Mouse (Mus musculus): ENCODE measurements at regions not wholly inside any gene's neighbourhood (a gene's known extent, or its start where the extent isn't known, plus 50 kb on each side); places are given as distances from the start of the nearest gene placed in this dataset.
A peak's percentile ranks its signal among the peaks of the same experiment; 100 is the strongest.

DNA sequence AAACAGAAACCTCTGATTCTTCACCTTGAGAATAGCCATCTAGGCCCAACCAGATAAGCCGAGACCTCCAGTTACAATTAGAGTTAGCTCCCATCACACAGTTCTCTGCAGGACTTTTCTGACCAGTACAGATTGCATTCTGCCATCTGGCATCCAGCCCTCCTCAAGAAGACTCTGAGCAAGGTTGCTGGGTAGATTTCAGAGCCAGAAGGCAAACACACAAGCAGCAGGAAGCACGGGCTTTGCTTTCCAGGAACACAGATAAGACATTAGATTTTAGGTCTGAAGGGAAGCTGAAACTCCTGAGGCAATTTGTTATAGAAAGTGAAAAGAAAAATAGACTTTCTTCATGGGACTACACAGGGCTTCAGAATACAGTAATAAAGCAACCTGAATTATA, 630.9 kb upstream of the Intu start:
- no peak for DNase-seq (ENCODE audit: extremely low read depth)
- Histone ChIP-seq H3K4me2 (ENCODE audit: insufficient read depth, low read depth, poor library complexity, severe bottlenecking) (no peak overlapping the region; the same call in 1 of the 2 replicates), H3K36me3 (replicated peaks in 1 of 2; ENCODE audit: control insufficient read depth in 1 of 2, insufficient read depth in 1 of 2, low read length in 1 of 2) (no peaks in the 10 kb centered on the region), H3K27me3 (replicated peaks) (no peaks in the 10 kb centered on the region), H3K4me1 (ENCODE audit: control insufficient read depth in 1 of 2, insufficient read depth in 2 of 2) (peaks cover 2 to 11% of the 10 kb centered on the region in 2 experiments; a peak in 2 of 4 replicates), H3K27ac (ENCODE audit: insufficient read depth, low read depth) (no peak overlapping the region), H3K9ac (ENCODE audit: insufficient read depth, low read depth) (no peak overlapping the region), H3K79me2 (replicated peaks; ENCODE audit: control insufficient read depth, extremely low read depth, insufficient read depth, poor library complexity, severe bottlenecking) (no peaks in the 10 kb centered on the region), H3K9me3 (replicated peaks; ENCODE audit: low read length) (no peaks in the 10 kb centered on the region), H3K4me3 (replicated peaks in 1 of 3; ENCODE audit: low read depth in 2 of 3, low read length in 2 of 3, poor library complexity in 1 of 3) (no peak overlapping the region)
- no peak for TF ChIP-seq POLR2AphosphoS2 (IDR thresholded peaks at IDR 0.05; ENCODE audit: low read depth, low read length)
- TF ChIP-seq GABPA (IDR thresholded peaks at IDR 0.05; ENCODE audit: insufficient replicate concordance, low read depth, low read length) = no peak
- TF ChIP-seq SMC3 (IDR thresholded peaks at IDR 0.05; ENCODE audit: low read depth, low read length) = no peak
- TF ChIP-seq UBTF (IDR thresholded peaks at IDR 0.05; ENCODE audit: low read depth, low read length) = no peak
- no peak for TF ChIP-seq MEF2A (IDR thresholded peaks at IDR 0.05; ENCODE audit: borderline replicate concordance, low read depth, low read length)
- no peak for TF ChIP-seq TBP (conservative IDR thresholded peaks at IDR 0.05; ENCODE audit: low read depth, low read length)
- no peak for TF ChIP-seq JUND (conservative IDR thresholded peaks at IDR 0.05; ENCODE audit: low read depth, low read length)
- TF ChIP-seq E2F4 (IDR thresholded peaks at IDR 0.05; ENCODE audit: insufficient replicate concordance, low read depth, low read length) = no peak
- no peak for TF ChIP-seq NELFE (IDR thresholded peaks at IDR 0.05; ENCODE audit: low read depth, low read length)
- no peak for TF ChIP-seq USF1 (IDR thresholded peaks at IDR 0.05; ENCODE audit: low read depth, low read length)
- TF ChIP-seq MAFK (IDR thresholded peaks at IDR 0.05; ENCODE audit: insufficient replicate concordance, low read length) = no peak
- TF ChIP-seq ZNF384 (IDR thresholded peaks at IDR 0.05; ENCODE audit: low read depth, low read length) = no peak
- TF ChIP-seq ZKSCAN1 (IDR thresholded peaks at IDR 0.05; ENCODE audit: borderline replicate concordance, low read depth, low read length) = no peak
- TF ChIP-seq MAX (IDR thresholded peaks at IDR 0.05; ENCODE audit: low read length) = no peak
- no peak for TF ChIP-seq MAZ (IDR thresholded peaks at IDR 0.05; ENCODE audit: low read depth, low read length)
- no peak for TF ChIP-seq MYC (IDR thresholded peaks at IDR 0.05; ENCODE audit: low read depth, low read length)
- dilution Hi-C loops (cut with MboI; ENCODE audit: extremely low pct_ligation_motif_present, extremely low pct_unique_long_range_greater_than_20kb, low sequenced_read_pairs) = no loop called here
- in situ Hi-C loops (cut with MboI; ENCODE audit: low pct_ligation_motif_present, low pct_unique_long_range_greater_than_20kb, low sequenced_read_pairs) = no loop called here

DNA sequence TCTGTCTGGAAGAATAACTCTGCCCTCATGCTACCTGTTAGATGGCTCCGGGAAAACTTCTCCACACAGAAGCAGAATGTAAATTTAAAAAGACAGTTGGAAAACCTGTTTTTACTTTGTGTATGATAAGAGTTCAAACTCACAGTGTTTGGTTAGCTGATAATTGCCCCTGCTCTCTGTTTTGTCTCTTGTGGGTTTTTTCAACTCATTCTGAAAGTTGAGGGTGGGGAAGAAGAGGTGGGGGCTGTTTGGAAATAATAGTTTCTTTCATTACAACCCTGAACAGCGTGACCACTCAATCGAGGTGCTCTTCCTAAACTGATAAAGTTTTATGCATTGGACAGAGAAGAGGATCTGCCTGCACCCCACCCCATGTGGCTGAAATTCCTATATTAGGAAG, 626.7 kb upstream of the Intu start:
- DNase-seq (ENCODE audit: extremely low read depth) = peak; percentile 7
- Histone ChIP-seq H3K79me2 (replicated peaks; ENCODE audit: control insufficient read depth, extremely low read depth, insufficient read depth, poor library complexity, severe bottlenecking) (no peaks in the 10 kb centered on the region), H3K9ac (ENCODE audit: insufficient read depth, low read depth) (no peak overlapping the region), H3K9me3 (replicated peaks; ENCODE audit: low read length) (no peaks in the 10 kb centered on the region), H3K27me3 (replicated peaks) (no peaks in the 10 kb centered on the region), H3K4me1 (ENCODE audit: control insufficient read depth in 1 of 2, insufficient read depth in 2 of 2) (peaks cover 2 to 11% of the 10 kb centered on the region in 2 experiments; a peak in 2 of 4 replicates), H3K4me3 (replicated peaks in 1 of 3; ENCODE audit: low read depth in 2 of 3, low read length in 2 of 3, poor library complexity in 1 of 3) (no peak overlapping the region), H3K27ac (ENCODE audit: insufficient read depth, low read depth) (no peak overlapping the region), H3K36me3 (replicated peaks in 1 of 2; ENCODE audit: control insufficient read depth in 1 of 2, insufficient read depth in 1 of 2, low read length in 1 of 2) (no peaks in the 10 kb centered on the region), H3K4me2 (ENCODE audit: insufficient read depth, low read depth, poor library complexity, severe bottlenecking) (peak overlapping the region; percentile 45; the same call in 1 of the 2 replicates)
- in situ Hi-C loops (cut with MboI; ENCODE audit: low pct_ligation_motif_present, low pct_unique_long_range_greater_than_20kb, low sequenced_read_pairs) (no loop called here), dilution Hi-C loops (cut with MboI; ENCODE audit: extremely low pct_ligation_motif_present, extremely low pct_unique_long_range_greater_than_20kb, low sequenced_read_pairs) (no loop called here)
- TF ChIP-seq BHLHE40 (IDR thresholded peaks at IDR 0.05; ENCODE audit: low read depth, low read length) = peak; percentile 8; the same call in 1 of the 2 replicates
- TF ChIP-seq TCF12 (IDR thresholded peaks at IDR 0.05; ENCODE audit: low read depth, low read length) = no peak
- TF ChIP-seq JUND (conservative IDR thresholded peaks at IDR 0.05; ENCODE audit: low read depth, low read length) = 0 out of 2 replicates have a peak, but pooled peaks have one; percentile 36
- TF ChIP-seq EP300 (IDR thresholded peaks at IDR 0.05; ENCODE audit: low read length) = peak; percentile 38; the same call in 1 of the 2 replicates
- peak; percentile 82 for TF ChIP-seq IRF4 (IDR thresholded peaks at IDR 0.05; ENCODE audit: low read depth, low read length)
- TF ChIP-seq CHD1 (IDR thresholded peaks at IDR 0.05; ENCODE audit: low read depth, low read length) = no peak
- TF ChIP-seq MAZ (IDR thresholded peaks at IDR 0.05; ENCODE audit: low read depth, low read length) = peak; percentile 60; the same call in 1 of the 2 replicates
